9 mouse cellular contexts compared by ENCODE assay signal in the genomic region with DNA sequence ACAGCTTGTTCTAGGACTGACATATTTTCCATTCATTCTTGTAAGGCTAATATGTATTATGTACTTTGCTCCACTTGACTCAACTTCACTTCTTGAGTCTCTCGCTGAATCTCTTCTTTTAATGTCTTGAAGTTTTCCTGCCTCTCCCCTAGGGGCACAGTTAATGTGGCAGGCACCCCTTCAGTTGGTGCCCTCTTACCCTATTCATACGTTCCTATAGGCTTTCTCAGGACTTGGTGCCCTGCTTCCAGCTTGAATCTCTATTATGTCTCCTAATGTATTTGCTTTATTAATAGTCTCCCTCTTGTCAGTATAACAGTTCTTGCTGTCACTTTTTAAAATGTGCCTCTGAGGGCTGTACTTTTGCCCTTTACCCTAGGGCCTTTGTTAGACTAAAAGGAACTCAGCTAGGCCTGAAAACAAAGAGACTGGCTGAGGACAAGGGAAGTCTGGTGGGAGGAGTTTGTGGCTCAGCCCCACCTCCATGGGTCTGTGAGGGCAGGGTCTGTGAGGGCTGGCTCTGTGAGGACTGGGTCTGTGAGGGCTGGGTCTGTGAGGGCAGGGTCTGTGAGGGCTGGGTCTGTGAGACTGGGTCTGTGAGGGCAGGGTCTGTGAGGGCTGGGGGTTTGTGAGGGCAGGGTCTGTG.
DNase-seq lines count a peak whose midpoint lies in the region; ATAC-seq and TF ChIP-seq lines count a peak whose summit lies in the region.
"Had no signal": no experiment of that assay in that cellular context is flagged by ENCODE, and none has a peak within 500 bp of the region (broad histone marks: within the 10 kb centered on the region; RNA-seq: fewer than 3 reads in every experiment).

No protein-coding gene starts in this region.

- WGBS in lung, postnatal 0 days: 50% methylated on average over 2 of the region's 2 CpGs
- 21% methylated on average over 2 of the region's 2 CpGs for WGBS in forebrain, postnatal 0 days
- WGBS in stomach, postnatal 0 days: 56% methylated on average over 2 of the region's 2 CpGs

- no peak overlapping the region for H3K9ac ChIP-seq in lung, postnatal 0 days (replicated peaks; ENCODE audit: low read depth)
- no peak overlapping the region for H3K9ac ChIP-seq in forebrain, postnatal 0 days
- no peak overlapping the region for H3K9ac ChIP-seq in stomach, postnatal 0 days (ENCODE audit: low read length)

- no peak overlapping the region for H3K4me3 ChIP-seq in lung, postnatal 0 days (ENCODE audit: low read depth, low read length)
- no peak overlapping the region for H3K4me3 ChIP-seq in forebrain, postnatal 0 days (ENCODE audit: low read depth, low read length)
- H3K4me3 ChIP-seq in stomach, postnatal 0 days (ENCODE audit: low read depth, low read length): no peak overlapping the region
- H3K4me3 ChIP-seq: left cerebral cortex, adult 2 months had no signal

- no peak for DNase-seq in lung, postnatal 0 days (ENCODE audit: low spot score)
- DNase-seq in lung, postnatal 4 days: no peak
- DNase-seq in embryo, embryonic 11 days: peak; percentile 87
- no peak for DNase-seq in forebrain, postnatal 0 days
- peak; percentile 46 for DNase-seq in stomach, postnatal 0 days (ENCODE audit: low spot score)
- DNase-seq in ovary, adult 18-20 months (ENCODE audit: low spot score): no peak
- DNase-seq in layer of hippocampus, adult 9-11 months: no peak
- no peak for DNase-seq in frontal cortex, postnatal 25 days (ENCODE audit: low spot score in 2 of 2)

- H3K27me3 ChIP-seq in lung, postnatal 0 days (replicated peaks; ENCODE audit: insufficient read depth, low read length): no peaks in the 10 kb centered on the region
- no peaks in the 10 kb centered on the region for H3K27me3 ChIP-seq in forebrain, postnatal 0 days (ENCODE audit: insufficient read depth, low read length)
- H3K27me3 ChIP-seq in stomach, postnatal 0 days (ENCODE audit: control insufficient read depth, insufficient read depth, low read length): no peaks in the 10 kb centered on the region

- TF ChIP-seq CTCF in lung, postnatal 0 days (IDR thresholded peaks at IDR 0.05): no peak
- no peak for TF ChIP-seq CTCF in forebrain, postnatal 0 days (IDR thresholded peaks at IDR 0.05; ENCODE audit: low read depth)
- no peak for TF ChIP-seq CTCF in stomach, postnatal 0 days (IDR thresholded peaks at IDR 0.05; ENCODE audit: low read depth)

- 0 out of 2 replicates have a peak, but pooled peaks have one; percentile 37 for ATAC-seq in lung, postnatal 0 days
- peak; percentile 40; the same call in 1 of the 2 replicates for ATAC-seq in forebrain, postnatal 0 days
- ATAC-seq in stomach, postnatal 0 days (ENCODE audit: low FRiP score, low TSS enrichment): no peak; the same call in 1 of the 2 replicates

- no peaks in the 10 kb centered on the region for H3K36me3 ChIP-seq in lung, postnatal 0 days (ENCODE audit: insufficient read depth, low read length)
- H3K36me3 ChIP-seq in forebrain, postnatal 0 days (ENCODE audit: insufficient read depth): no peaks in the 10 kb centered on the region
- H3K36me3 ChIP-seq in stomach, postnatal 0 days (ENCODE audit: control insufficient read depth, insufficient read depth, low read length): no peaks in the 10 kb centered on the region

- no peak overlapping the region for H3K27ac ChIP-seq in lung, postnatal 0 days (ENCODE audit: low read length)
- H3K27ac ChIP-seq in forebrain, postnatal 0 days (ENCODE audit: low read depth, low read length): no peak overlapping the region
- H3K27ac ChIP-seq in stomach, postnatal 0 days (replicated peaks): no peak overlapping the region
- H3K27ac ChIP-seq: left cerebral cortex, adult 2 months had no signal

- TF ChIP-seq EP300 in lung, postnatal 0 days (IDR thresholded peaks at IDR 0.05): no peak
- no peak for TF ChIP-seq EP300 in stomach, postnatal 0 days (optimal IDR thresholded peaks at IDR 0.05)

- H3K4me1 ChIP-seq in lung, postnatal 0 days (ENCODE audit: insufficient read depth, low read depth, low read length): no peaks in the 10 kb centered on the region
- no peaks in the 10 kb centered on the region for H3K4me1 ChIP-seq in forebrain, postnatal 0 days (ENCODE audit: insufficient read depth)
- H3K4me1 ChIP-seq in stomach, postnatal 0 days (replicated peaks; ENCODE audit: control insufficient read depth, insufficient read depth): no peaks in the 10 kb centered on the region

- H3K4me2 ChIP-seq in lung, postnatal 0 days (replicated peaks; ENCODE audit: low read depth, low read length): no peak overlapping the region
- no peak overlapping the region for H3K4me2 ChIP-seq in forebrain, postnatal 0 days (ENCODE audit: low read depth)
- H3K4me2 ChIP-seq in stomach, postnatal 0 days (replicated peaks; ENCODE audit: low read depth): no peak overlapping the region

- H3K9me3 ChIP-seq in lung, postnatal 0 days (ENCODE audit: low read length): no peaks in the 10 kb centered on the region
- H3K9me3 ChIP-seq in forebrain, postnatal 0 days (ENCODE audit: low read length): no peaks in the 10 kb centered on the region
- H3K9me3 ChIP-seq in stomach, postnatal 0 days (ENCODE audit: control insufficient read depth, low read length): no peaks in the 10 kb centered on the region

Comparison
In these comparisons a context has a peak if more than half of its experiments do, and no peak if none do; other contexts are left out.
1. DNase-seq: peak in embryo, embryonic 11 days (single experiment) and stomach, postnatal 0 days (single experiment); none in lung, postnatal 0 days (single experiment), lung, postnatal 4 days (0 of 2), forebrain, postnatal 0 days (single experiment), ovary, adult 18-20 months (single experiment), layer of hippocampus, adult 9-11 months (single experiment) and frontal cortex, postnatal 25 days (0 of 2).